Mouse (Mus musculus) midbrain, embryonic 15.5 days (tissue): Measurements from ENCODE around the gene Ptges3. TPM values are rescaled to one million over a fixed set of nuclear protein-coding genes. Genes with fewer than 3 reads are reported as not detected.
A peak's percentile ranks its signal among the peaks of the same experiment; 100 is the strongest.

Experiments
- ATAC-seq: fragments of 200-750 bp; cut with Nextera tagmentation; replicated peaks from 2 replicates; pipeline ENCODE4 v1.8.0; 2017; ENCODE audit warnings: moderate TSS enrichment
- H3K27ac ChIP-seq: fragments of 300-500 bp; sonication (generic); 2 replicates; pipeline ENCODE4 v1.5.1; 2015; ENCODE audit warnings: mild to moderate bottlenecking, inconsistent platforms
- H3K27me3 ChIP-seq: fragments of 300-500 bp; sonication (generic); replicated peaks from 2 replicates; pipeline ENCODE4 v1.6.1; 2015; ENCODE audit warnings: inconsistent platforms
- H3K36me3 ChIP-seq: fragments of 300-500 bp; sonication (generic); replicated peaks from 2 replicates; pipeline ENCODE4 v1.6.1; 2015; ENCODE audit warnings: inconsistent platforms
- H3K4me1 ChIP-seq: fragments of 300-500 bp; sonication (generic); 2 replicates; pipeline ENCODE4 v1.6.1; 2015; ENCODE audit warnings: inconsistent platforms
- H3K4me2 ChIP-seq: fragments of 300-500 bp; sonication (generic); 2 replicates; pipeline ENCODE4 v1.6.1; 2015; ENCODE audit warnings: inconsistent platforms, mild to moderate bottlenecking, moderate library complexity
- H3K4me3 ChIP-seq: fragments of 300-500 bp; sonication (generic); 2 replicates; pipeline ENCODE4 v1.5.1; 2015; ENCODE audit warnings: mild to moderate bottlenecking, inconsistent platforms
- H3K9ac ChIP-seq: fragments of 300-500 bp; sonication (generic); 2 replicates; pipeline ENCODE4 v1.6.1; 2015; ENCODE audit warnings: mild to moderate bottlenecking, inconsistent platforms
- H3K9me3 ChIP-seq: fragments of 300-500 bp; sonication (generic); 2 replicates; pipeline ENCODE4 v1.6.1; 2016; ENCODE audit warnings: inconsistent platforms
- WGBS: fragments of 180-500 bp; shearing (Covaris S2); methylation state at CpG from one replicate; pipeline ENCODE4 v1.1.7; 2015; ENCODE audit warnings: mixed read lengths; 5-methylcytosine and 5-hydroxymethylcytosine counted together
- microRNA counts: library from miRNA; unstranded; fragments of <30 nt; microRNA quantifications from one replicate; lab custom pipeline; 2016
- microRNA-seq: library from miRNA; unstranded; fragments of <30 nt; microRNA quantifications from one replicate; pipeline ENCODE4, GENCODE M21; 2016
- polyA plus RNA-seq: library from polyadenylated mRNA; unstranded; fragments of >200 nt; fragmentation: Nextera tagmentation; extraction: Ambion mirVana; gene quantifications from 2 replicates; pipeline ENCODE4 v1.2.1, GENCODE M21; 2015

Gene Ptges3
- polyA plus RNA-seq, 1 experiment from 2014 or later: 372 TPM

- H3K27ac ChIP-seq: peak overlapping the region; percentile 81
- H3K4me2 ChIP-seq: peak overlapping the region; percentile 74
- H3K9ac ChIP-seq: peak overlapping the region; percentile 85
- under 1% methylated on average over 82 of the region's 86 CpGs for WGBS
- peaks cover 43% of the 10 kb centered on the region for H3K4me1 ChIP-seq
- peak overlapping the region; percentile 80 for H3K4me3 ChIP-seq
- no peaks in the 10 kb centered on the region for H3K9me3 ChIP-seq
- ATAC-seq: peak; percentile 86
- H3K27me3 ChIP-seq: no peaks in the 10 kb centered on the region
- no peaks in the 10 kb centered on the region for H3K36me3 ChIP-seq
Measured at GRCm38 (mm10) chr10:128096693-128097586, 38.2 kb downstream of the Ptges3 start.

DNA sequence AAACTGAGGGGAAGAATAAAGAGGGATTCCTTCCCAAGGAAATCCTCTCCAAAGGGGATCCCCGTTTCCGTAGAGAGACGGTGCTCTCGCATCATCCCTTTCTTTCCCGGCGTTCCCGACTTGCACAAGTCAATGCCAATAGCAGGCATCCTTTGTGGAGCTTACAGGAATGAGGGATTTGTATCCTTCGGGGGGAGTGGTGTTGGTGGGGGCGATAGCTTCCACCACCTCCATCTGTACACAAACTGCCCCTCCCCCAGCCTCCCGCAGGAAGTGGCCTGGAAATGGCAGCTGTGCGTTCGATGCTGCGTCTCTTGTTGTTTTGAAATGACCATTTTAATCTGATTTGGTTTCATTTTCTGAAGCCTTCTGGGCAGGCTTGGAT, 38.8 kb downstream of the Ptges3 start:
- H3K9me3 ChIP-seq: no peaks in the 10 kb centered on the region
- peak overlapping the region; percentile 85 for H3K9ac ChIP-seq
- peaks cover 39% of the 10 kb centered on the region for H3K4me1 ChIP-seq
- H3K27me3 ChIP-seq: no peaks in the 10 kb centered on the region
- no peak for ATAC-seq
- WGBS: 0% methylated on average over 13 of the region's 13 CpGs
- peak overlapping the region; percentile 80 for H3K4me3 ChIP-seq
- peak overlapping the region; percentile 81 for H3K27ac ChIP-seq
- peak overlapping the region; percentile 74 for H3K4me2 ChIP-seq
- H3K36me3 ChIP-seq: no peaks in the 10 kb centered on the region

DNA sequence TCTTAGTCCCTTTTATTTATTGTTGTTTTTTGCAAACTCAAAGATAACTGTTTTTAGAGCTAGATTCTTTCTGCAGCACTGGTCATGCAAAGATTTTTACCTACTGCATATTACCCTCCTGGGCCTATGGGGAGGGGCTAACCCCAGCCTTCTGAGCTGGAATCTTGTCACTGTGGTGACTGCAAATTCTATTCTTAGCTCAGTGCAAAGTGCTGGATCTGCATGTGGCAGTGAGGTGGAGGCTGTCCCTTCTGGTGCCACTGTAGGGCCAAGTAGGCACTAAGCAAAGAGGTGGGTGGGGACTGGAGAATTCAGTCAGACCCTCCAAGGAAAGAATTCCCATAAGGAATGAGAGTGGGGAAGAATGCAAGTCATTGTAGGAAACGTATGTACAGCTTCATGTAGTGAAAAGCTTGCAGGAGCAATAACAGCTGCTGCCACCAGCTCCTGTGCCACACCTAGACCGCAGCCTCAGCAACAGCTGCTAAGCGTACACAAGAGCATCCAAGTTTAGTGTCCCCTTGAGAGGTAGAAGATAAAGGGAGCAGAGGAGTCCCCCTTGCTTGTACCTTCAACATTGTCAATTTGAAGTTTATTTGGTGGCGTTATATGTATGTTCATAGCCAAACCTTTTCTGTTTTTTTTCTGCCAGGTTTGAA, 51.5 kb downstream of the Ptges3 start:
- H3K9ac ChIP-seq: no peak overlapping the region
- no peaks in the 10 kb centered on the region for H3K9me3 ChIP-seq
- 92% methylated on average over 4 of the region's 4 CpGs for WGBS
- H3K36me3 ChIP-seq: peaks cover 45% of the 10 kb centered on the region
- H3K27ac ChIP-seq: no peak overlapping the region
- no peak for ATAC-seq
- H3K4me3 ChIP-seq: no peak overlapping the region
- H3K4me1 ChIP-seq: no peaks in the 10 kb centered on the region
- no peaks in the 10 kb centered on the region for H3K27me3 ChIP-seq
- H3K4me2 ChIP-seq: no peak overlapping the region

GRCm38 (mm10) chr10:128111227-128111626, 52.5 kb downstream of the Ptges3 start:
- Histone ChIP-seq H3K9me3 (no peaks in the 10 kb centered on the region), H3K4me2 (no peak overlapping the region), H3K9ac (no peak overlapping the region), H3K36me3 (peaks cover 54% of the 10 kb centered on the region), H3K27me3 (no peaks in the 10 kb centered on the region), H3K27ac (no peak overlapping the region), H3K4me3 (no peak overlapping the region), H3K4me1 (no peaks in the 10 kb centered on the region)
- no peak for ATAC-seq

- peaks cover 84% of the 10 kb centered on the region for H3K36me3 ChIP-seq
- no peaks in the 10 kb centered on the region for H3K9me3 ChIP-seq
- no peak for ATAC-seq
- 96% methylated on average over 7 of the region's 7 CpGs for WGBS
- no peaks in the 10 kb centered on the region for H3K4me1 ChIP-seq
- no peaks in the 10 kb centered on the region for H3K27me3 ChIP-seq
- H3K4me3 ChIP-seq: no peak overlapping the region
- H3K27ac ChIP-seq: no peak overlapping the region
- H3K9ac ChIP-seq: no peak overlapping the region
- H3K4me2 ChIP-seq: no peak overlapping the region
Measured at GRCm38 (mm10) chr10:128123833-128124232, 65.1 kb downstream of the Ptges3 start.

- no peak for ATAC-seq
- Histone ChIP-seq H3K36me3 (peaks cover 86% of the 10 kb centered on the region), H3K4me2 (no peak overlapping the region), H3K4me1 (no peaks in the 10 kb centered on the region), H3K4me3 (no peak overlapping the region), H3K27me3 (no peaks in the 10 kb centered on the region), H3K9me3 (no peaks in the 10 kb centered on the region), H3K9ac (no peak overlapping the region), H3K27ac (no peak overlapping the region)
- 96% methylated on average over 9 of the region's 9 CpGs for WGBS
Measured at GRCm38 (mm10) chr10:128124831-128125230, 66.1 kb downstream of the Ptges3 start.

GRCm38 (mm10) chr10:128125951-128126350, 67.2 kb downstream of the Ptges3 start:
- no peak for ATAC-seq
- 91% methylated on average over 14 of the region's 14 CpGs for WGBS
- Histone ChIP-seq H3K27ac (no peak overlapping the region), H3K4me1 (no peaks in the 10 kb centered on the region), H3K36me3 (peaks cover 77% of the 10 kb centered on the region), H3K4me2 (no peak overlapping the region), H3K9me3 (no peaks in the 10 kb centered on the region), H3K9ac (no peak overlapping the region), H3K4me3 (no peak overlapping the region), H3K27me3 (no peaks in the 10 kb centered on the region)

MicroRNAs encoded within 50 kb of the gene (microRNA counts, 519-probe panel; counts per million panel counts)
- not detected for microRNA mmu-miR-677 (lab: Ali Mortazavi, UCI)

Small RNA genes lying within 50 kb of the gene (microRNA-seq; reads per million reads assigned to microRNA genes)
- gene Mir677: 15.8 reads per million, percentile 33 among the genes with 10 or more reads in this experiment

Other genes with a start within 250 kb of the Ptges3 start
- gene Rdh19, start 209.0 kb upstream of the Ptges3 start, polyA plus RNA-seq: not detected in 2 replicates
- gene Rdh16f2, start 192.5 kb upstream of the Ptges3 start, polyA plus RNA-seq: not detected in 2 replicates
- not detected in 2 replicates for gene Rdh7, start 170.1 kb upstream of the Ptges3 start, polyA plus RNA-seq
- not detected in 2 replicates for gene Sdr9c7, start 160.4 kb upstream of the Ptges3 start, polyA plus RNA-seq
- not detected in 2 replicates for gene Hsd17b6, start 51.3 kb upstream of the Ptges3 start, polyA plus RNA-seq
- 37.2 and 41.8 TPM in 2 replicates for gene Prim1, start 43.8 kb upstream of the Ptges3 start, polyA plus RNA-seq
- 473 and 476 TPM in 2 replicates for gene Naca, start 23.4 kb upstream of the Ptges3 start, polyA plus RNA-seq
- gene Atp5b, start 24.3 kb downstream of the Ptges3 start, polyA plus RNA-seq: 2,030 and 2,053 TPM in 2 replicates
- 9.2 and 10.9 TPM in 2 replicates for gene Baz2a, start 32.6 kb downstream of the Ptges3 start, polyA plus RNA-seq
- gene Rbms2, start 121.3 kb downstream of the Ptges3 start, polyA plus RNA-seq: 8.9 and 9.2 TPM in 2 replicates
- 1.2 and 1.7 TPM in 2 replicates for gene Gls2, start 135.5 kb downstream of the Ptges3 start, polyA plus RNA-seq
- 20.2 and 21.4 TPM in 2 replicates for gene Spryd4, start 152.9 kb downstream of the Ptges3 start, polyA plus RNA-seq
- 0.09 TPM in 1 of 2 replicates, not detected in the other for gene Mip, start 166.9 kb downstream of the Ptges3 start, polyA plus RNA-seq
- 17.8 and 20.5 TPM in 2 replicates for gene Timeless, start 173.1 kb downstream of the Ptges3 start, polyA plus RNA-seq
- gene Apon, start 195.1 kb downstream of the Ptges3 start, polyA plus RNA-seq: not detected in 2 replicates
- gene Apof, start 209.7 kb downstream of the Ptges3 start, polyA plus RNA-seq: 0.18 TPM in 1 of 2 replicates, not detected in the other
- gene Stat2, start 211.6 kb downstream of the Ptges3 start, polyA plus RNA-seq: 21.4 and 23.5 TPM in 2 replicates
- gene Il23a, start 239.8 kb downstream of the Ptges3 start, polyA plus RNA-seq: not detected in 2 replicates
- 21.9 and 24.0 TPM in 2 replicates for gene Pan2, start 244.4 kb downstream of the Ptges3 start, polyA plus RNA-seq